Mouse (Mus musculus) layer of hippocampus, adult 2 months (tissue): ENCODE data around the gene Cyp39a1. TPM values are rescaled to one million over a fixed set of nuclear protein-coding genes. Genes with fewer than 3 reads are reported as not detected.

Experiments used
- DNase-seq, 2 experiments: peaks; one replicate each; pipeline ENCODE4 v3.0.0; 2022; ENCODE audit warnings: low spot score in 2 of 2
- H3K27ac ChIP-seq: fragments of 200-600 bp; 2 replicates; pipeline ENCODE4 v1.8.1; 2022
- H3K4me3 ChIP-seq: fragments of 200-600 bp; 2 replicates; pipeline ENCODE4 v1.8.1; 2022; ENCODE audit warnings: mild to moderate bottlenecking
- CTCF ChIP-seq: fragments of 200-600 bp; conservative IDR thresholded peaks from 2 replicates; pipeline ENCODE4 v1.8.1; 2022; ENCODE audit warnings: antibody characterized with exemption, mild to moderate bottlenecking, moderate library complexity
- total RNA-seq, 2 experiments: library from RNA; stranded (reverse); gene quantifications; 2 replicates each; pipeline ENCODE4 v1.2.3; 2021

The Cyp39a1 gene
- total RNA-seq, 2 experiments from 2014 or later: 0.79 to 1.1 TPM

DNA sequence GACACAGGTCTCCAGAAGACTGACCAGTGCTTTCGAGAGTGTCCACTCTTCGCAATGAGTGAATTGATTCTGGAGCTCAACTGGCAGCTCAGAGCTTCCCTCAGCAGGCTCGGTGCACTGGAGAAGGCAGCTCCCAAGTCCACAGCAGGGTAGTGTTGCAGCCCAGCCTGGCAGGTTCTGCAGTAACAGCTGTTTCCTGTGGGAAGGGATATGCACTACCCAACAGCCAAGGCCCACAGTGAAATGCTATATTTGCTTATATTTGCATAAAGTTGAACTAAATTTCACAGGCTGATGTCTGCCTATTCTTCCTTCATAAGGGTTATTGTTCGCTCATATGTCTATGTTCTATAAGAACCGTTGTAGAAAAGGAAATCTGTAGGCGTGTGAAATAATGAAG lies 83.9 kb downstream of the Cyp39a1 start:
- peak in 1 of 2 experiments; percentile 8 for DNase-seq
- H3K4me3 ChIP-seq: no peak overlapping the region
- no peak for TF ChIP-seq CTCF
- H3K27ac ChIP-seq: no peak overlapping the region

- Histone ChIP-seq H3K4me3 (no peak overlapping the region), H3K27ac (no peak overlapping the region)
- TF ChIP-seq CTCF: no peak
- no peak for DNase-seq
Measured at GRCm38 (mm10) chr17:43752811-43753210, 85.6 kb downstream of the Cyp39a1 start.

DNA sequence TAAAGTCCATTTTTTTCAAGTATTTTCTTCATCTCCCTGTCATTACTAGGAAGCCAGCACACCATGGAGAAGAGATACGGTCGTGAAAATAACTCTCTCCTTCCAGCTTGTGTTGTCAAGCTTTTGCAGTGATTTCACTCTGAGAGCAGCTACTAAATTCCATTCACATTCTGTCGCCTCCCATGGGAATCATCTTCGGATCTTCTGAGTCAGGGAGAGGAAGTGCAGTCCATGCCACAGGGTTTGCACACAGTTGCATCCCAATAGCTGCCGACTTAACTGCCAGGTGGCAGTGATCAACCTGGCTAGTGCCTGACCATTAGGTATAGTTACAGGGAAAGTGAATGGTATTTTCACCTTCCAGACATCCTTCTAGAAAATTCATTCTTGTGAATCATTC lies 87.5 kb downstream of the Cyp39a1 start:
- TF ChIP-seq CTCF: no peak
- Histone ChIP-seq H3K4me3 (no peak overlapping the region), H3K27ac (no peak overlapping the region)
- DNase-seq: no peak

DNA sequence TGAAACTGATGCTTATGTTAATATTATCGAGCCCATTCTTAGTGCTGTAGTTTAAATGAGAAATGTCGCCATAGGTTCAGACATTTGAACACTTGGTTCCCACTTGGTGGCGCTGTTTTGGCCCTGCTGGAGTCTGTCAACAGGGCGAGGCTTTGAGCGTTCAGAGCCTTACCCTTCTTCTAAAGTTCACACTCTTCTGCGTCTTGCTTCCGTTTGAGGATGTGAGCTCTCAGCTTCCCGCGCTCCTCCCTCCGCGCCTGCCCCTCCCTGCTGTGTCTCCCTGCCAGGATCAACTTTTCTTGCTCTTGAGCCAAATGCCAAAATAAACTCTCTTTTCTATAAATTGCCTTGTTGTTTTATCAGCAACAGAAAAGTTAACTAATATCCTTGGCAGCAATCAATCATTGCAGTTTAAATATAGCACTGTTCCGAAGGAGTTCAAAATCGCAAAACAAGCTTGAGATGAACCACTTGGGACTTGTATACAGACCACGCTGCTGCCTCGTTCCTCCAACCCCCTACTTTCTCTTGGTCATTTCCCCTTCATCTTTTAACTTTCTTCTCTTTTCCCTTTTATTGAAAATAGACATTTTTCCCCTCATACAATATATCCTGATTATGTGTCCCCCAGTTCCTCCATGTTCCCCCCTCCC lies 91.5 kb downstream of the Cyp39a1 start:
- Histone ChIP-seq H3K4me3 (no peak overlapping the region), H3K27ac (no peak overlapping the region)
- TF ChIP-seq CTCF: peak; percentile 39
- DNase-seq: no peak

DNA sequence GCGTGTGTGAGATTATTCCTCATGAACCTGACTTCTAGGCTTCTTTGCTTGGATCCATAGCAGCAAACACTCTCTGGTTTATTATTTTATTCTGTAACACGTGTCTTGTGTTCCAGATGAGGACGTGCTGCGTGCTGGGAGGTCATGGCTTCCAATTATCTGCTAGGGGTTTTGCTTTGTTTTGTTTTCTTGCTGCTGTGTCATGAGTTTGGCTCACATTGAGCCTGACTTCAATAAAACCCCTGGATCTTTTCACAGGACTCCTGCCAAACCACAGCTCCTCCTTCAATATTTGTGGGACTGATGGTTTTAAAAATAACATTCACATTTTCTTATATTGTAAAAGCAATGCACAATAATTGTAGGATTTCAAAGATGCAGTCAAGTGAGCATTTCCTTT lies 117.3 kb downstream of the Cyp39a1 start:
- TF ChIP-seq CTCF: no peak
- no peak overlapping the region for H3K27ac ChIP-seq

DNA sequence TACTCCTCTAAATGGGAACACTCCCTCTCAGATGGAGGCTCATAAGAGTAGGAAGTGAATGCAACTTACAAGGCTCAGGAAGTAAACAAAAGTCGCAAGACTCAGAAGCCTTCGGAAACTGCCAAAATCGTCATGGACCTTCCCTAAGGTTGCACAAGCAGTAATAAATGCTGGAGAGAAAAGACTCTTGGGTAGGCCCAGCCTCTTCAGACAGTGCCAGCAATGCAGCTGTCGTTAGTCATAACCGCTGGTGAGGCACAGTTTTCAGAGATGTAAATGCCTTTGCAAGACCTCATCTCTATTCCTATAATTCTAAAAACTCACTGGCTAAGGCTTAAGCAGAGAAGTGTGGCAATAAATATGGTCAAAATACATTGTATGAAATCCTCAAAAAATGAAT lies 121.0 kb downstream of the Cyp39a1 start:
- Histone ChIP-seq H3K4me3 (no peak overlapping the region), H3K27ac (no peak overlapping the region)
- no peak for DNase-seq
- TF ChIP-seq CTCF: no peak

More for the DNA sequence above, 117.3 kb downstream of the Cyp39a1 start:
- no peak for DNase-seq
- H3K4me3 ChIP-seq: no peak overlapping the region

DNA sequence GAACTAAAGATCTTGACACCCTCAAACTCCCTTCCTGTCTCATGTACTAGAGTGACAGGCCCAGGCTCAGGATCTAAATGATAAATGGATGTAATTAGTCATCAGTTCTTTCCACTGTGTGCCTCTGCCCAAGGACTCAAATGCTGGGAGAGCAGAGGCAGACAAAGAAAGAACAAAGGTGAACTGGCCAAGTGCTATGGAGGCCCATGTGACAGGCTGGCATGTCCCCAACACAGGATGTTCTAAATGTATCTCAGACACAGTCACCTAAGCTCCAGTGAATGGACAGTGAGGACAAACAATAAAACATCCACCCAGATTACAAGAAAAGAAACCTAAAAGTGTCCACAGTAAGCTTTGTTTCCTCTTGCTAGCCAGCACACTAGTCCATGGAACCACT lies 122.2 kb downstream of the Cyp39a1 start:
- no peak overlapping the region for H3K27ac ChIP-seq
- DNase-seq: no peak
- H3K4me3 ChIP-seq: no peak overlapping the region
- TF ChIP-seq CTCF: no peak

DNA sequence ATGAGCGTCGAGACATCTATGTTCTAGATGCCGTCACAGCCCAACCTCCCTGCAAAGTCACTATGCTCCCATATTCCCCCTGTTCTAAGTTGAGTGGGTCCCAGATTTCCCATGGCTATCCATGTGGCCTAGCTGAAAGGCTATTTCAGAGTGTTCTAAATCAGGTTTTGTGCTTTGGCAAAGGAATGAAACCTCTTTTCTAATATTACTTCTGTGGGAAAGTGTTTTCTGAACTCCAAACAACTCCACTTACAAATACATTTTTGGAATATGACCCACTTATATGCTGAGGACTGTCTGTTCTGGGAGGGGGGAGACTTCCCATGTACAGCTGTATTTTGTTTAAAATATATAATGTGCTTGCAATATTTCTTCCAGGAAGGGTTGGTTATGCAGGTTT lies 124.5 kb downstream of the Cyp39a1 start:
- Histone ChIP-seq H3K4me3 (no peak overlapping the region), H3K27ac (no peak overlapping the region)
- no peak for DNase-seq
- TF ChIP-seq CTCF: no peak

DNA sequence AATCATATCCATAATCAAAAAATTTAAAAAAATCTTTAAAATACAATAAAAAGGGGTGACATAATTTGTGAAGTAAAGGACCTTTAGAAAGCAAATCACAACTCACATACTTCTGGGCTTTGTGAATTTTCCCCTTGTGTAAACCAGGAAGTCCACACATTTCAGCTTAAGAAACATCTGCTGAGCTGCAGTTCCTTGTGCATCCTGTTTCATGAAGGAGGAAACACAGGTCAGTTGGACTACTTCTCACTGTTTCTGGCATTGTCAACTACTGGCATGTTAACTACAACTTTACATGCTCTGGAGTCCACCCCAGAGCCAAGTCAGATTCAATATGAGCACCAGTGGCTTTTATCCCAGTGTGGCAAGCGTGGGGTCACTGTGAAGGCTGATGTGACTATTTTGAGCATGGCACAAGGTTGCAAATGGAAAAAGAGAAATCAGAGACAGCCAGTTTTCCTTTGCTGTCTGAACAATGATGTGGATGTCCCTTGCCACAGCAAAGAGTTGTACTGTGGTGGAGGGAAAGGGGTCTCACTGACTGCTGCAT lies 127.6 kb downstream of the Cyp39a1 start:
- DNase-seq: no peak
- no peak overlapping the region for H3K4me3 ChIP-seq
- no peak for TF ChIP-seq CTCF
- no peak overlapping the region for H3K27ac ChIP-seq

Other genes starting within 250 kb of the Cyp39a1 start
- not detected for gene Mep1a, start 164.6 kb upstream of the Cyp39a1 start, total RNA-seq
- gene Ankrd66, start 123.8 kb upstream of the Cyp39a1 start, total RNA-seq: under 1 TPM; 0.37 to 0.38 TPM
- gene Pla2g7, start 99.3 kb upstream of the Cyp39a1 start, total RNA-seq: 100 to 1,000 TPM; 106 to 116 TPM
- gene Tdrd6, start 37.1 kb upstream of the Cyp39a1 start, total RNA-seq: 1 to 10 TPM in 1 of 2 experiments, under 1 TPM in 1; 0.36 to 1.0 TPM
- 10 to 100 TPM; 38.0 to 42.9 TPM for gene Slc25a27, start 211 bp upstream of the Cyp39a1 start, total RNA-seq
- 10 to 100 TPM; 73.2 to 74.3 TPM for gene Rcan2, start 133.9 kb downstream of the Cyp39a1 start, total RNA-seq